Mouse (Mus musculus) cerebellum, adult 2 months (tissue): ENCODE measurements at regions not wholly inside any gene's neighbourhood (a gene's known extent, or its start where the extent isn't known, plus 50 kb on each side); places are given as distances from the start of the nearest gene placed in this dataset.

Experiments used
- CTCF ChIP-seq: fragments of 200-500 bp; IDR thresholded peaks from 2 replicates; pipeline ENCODE4 v1.5.1; 2011; ENCODE audit warnings: low read depth, mild to moderate bottlenecking, control low read depth, low read length, moderate library complexity, borderline replicate concordance; ENCODE audit not compliant: insufficient read depth
- POLR2A ChIP-seq: fragments of 200-500 bp; IDR thresholded peaks from 2 replicates; pipeline ENCODE4 v1.6.1; 2011; ENCODE audit warnings: low read length, control low read depth, borderline replicate concordance; ENCODE audit not compliant: insufficient read depth

DNA sequence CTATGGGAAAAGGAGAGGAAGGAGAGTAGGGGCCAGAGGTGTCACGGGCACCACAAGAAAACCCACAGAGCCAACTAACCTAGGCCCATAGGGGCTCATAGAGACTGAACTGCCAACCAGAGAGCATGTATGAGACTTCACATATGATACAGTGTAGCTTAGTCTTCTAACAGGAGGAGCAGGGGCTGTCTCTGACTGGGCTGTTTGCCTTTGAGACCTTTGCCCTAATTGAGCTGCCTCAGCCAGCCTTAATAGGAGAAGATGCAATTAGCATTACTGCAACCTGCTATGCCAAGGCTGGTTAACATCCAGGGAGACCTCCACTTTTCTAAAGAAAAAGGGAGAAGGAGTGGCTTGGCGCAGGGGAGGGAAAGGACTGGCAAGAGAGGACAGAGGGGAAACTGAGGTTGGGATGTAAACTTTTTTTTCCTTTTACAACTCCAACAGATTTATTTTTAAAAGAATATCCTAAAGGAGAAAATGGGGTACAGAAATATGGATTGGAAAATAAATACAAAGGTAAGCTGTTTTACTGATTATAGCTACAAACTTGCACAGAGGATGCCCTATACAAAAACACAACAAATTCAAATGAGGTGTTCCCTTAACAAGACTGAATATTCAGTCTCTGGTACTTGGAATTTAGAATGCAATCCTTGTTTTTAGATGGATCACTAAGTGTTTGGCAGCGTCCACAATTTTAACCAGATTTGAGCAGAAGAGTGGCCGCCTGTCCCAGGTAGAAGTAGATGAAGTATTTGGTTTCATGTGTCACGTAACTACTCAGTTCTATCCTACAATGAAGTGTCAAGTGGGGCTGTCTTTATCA, 127.8 kb downstream of the Atp6ap1l start:
- TF ChIP-seq POLR2A (no peak), CTCF (no peak)
